13 mouse cellular contexts compared by ENCODE assay signal in the genomic region with DNA sequence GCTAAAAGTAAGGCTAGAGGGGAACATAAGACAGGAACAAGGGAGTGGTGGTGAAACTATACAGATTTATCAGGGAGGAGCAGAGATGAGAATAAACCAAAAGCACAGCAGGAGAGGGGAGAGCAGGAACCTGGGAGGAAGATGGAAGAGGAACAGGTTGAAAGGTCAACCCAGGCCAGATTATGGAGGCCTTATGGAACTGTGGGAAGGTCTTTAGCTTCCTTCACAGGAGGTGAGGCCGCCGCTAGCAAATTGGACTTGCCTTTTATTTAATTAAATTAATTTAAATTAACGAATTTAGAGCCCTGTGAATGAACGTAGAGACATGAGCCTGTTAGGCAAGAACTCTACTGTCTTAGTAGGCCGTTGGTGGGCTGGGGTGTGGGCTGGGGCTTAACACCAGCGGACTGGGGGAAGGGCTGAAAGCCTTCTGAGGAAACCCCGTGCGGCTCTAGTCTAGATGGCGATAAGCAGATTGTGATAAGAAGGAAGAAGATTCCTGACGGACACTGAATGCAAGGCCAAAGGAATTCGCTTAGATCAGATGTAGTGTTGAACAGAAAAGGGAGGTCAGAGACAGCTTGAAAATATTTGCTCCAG.
A peak's percentile ranks its signal among the peaks of the same experiment; 100 is the strongest.
DNase-seq lines count a peak whose midpoint lies in the region; ATAC-seq and TF ChIP-seq lines count a peak whose summit lies in the region.
"Had no signal": no experiment of that assay in that cellular context is flagged by ENCODE, and none has a peak within 500 bp of the region (broad histone marks: within the 10 kb centered on the region; RNA-seq: fewer than 3 reads in every experiment).

No protein-coding gene starts in this region.

- no peak overlapping the region for H3K4me2 ChIP-seq in hindbrain, embryonic 16.5 days (ENCODE audit: low read length)
- H3K4me2 ChIP-seq in CH12.LX (ENCODE audit: insufficient read depth, low read depth, poor library complexity, severe bottlenecking), result peak overlapping the region; percentile 63
- H3K4me2 ChIP-seq in forebrain, embryonic 16.5 days (ENCODE audit: low read length), result peak overlapping the region; percentile 30

- dilution Hi-C loops in CH12.LX (cut with MboI; ENCODE audit: extremely low pct_ligation_motif_present, extremely low pct_unique_long_range_greater_than_20kb, low sequenced_read_pairs), result no loop called here

- in situ Hi-C loops in CH12.LX (cut with MboI; ENCODE audit: low pct_ligation_motif_present, low pct_unique_long_range_greater_than_20kb, low sequenced_read_pairs) (loop anchor here (5.0 kb wide), 1 partner anchor 36 kb away; no protein-coding TSS in a partner anchor), ES-E14 (cut with MboI; ENCODE audit: low sequenced_read_pairs in 2 of 2, unreplicated experiment in 2 of 2) (no loop called here)

- H3K4me1 ChIP-seq in hindbrain, embryonic 10.5 days (replicated peaks), result peaks cover 35% of the 10 kb centered on the region
- peaks cover 10% of the 10 kb centered on the region for H3K4me1 ChIP-seq in hindbrain, embryonic 16.5 days (ENCODE audit: control insufficient read depth, insufficient read depth, low read depth, low read length)
- H3K4me1 ChIP-seq in CH12.LX (ENCODE audit: control insufficient read depth in 1 of 2, insufficient read depth in 2 of 2) (peaks cover 18 to 53% of the 10 kb centered on the region in 2 experiments), ES-E14 (ENCODE audit: control insufficient read depth in 2 of 2, insufficient read depth in 2 of 2, low read length in 2 of 2, poor library complexity in 1 of 2) (peaks cover 3 to 15% of the 10 kb centered on the region in 2 experiments)
- H3K4me1 ChIP-seq in forebrain, embryonic 16.5 days (replicated peaks; ENCODE audit: control insufficient read depth, insufficient read depth, low read length), result peaks cover 30% of the 10 kb centered on the region

- 48% methylated on average over 11 of the region's 11 CpGs for WGBS in hindbrain, embryonic 10.5 days
- 64% methylated on average over 11 of the region's 11 CpGs for WGBS in hindbrain, embryonic 16.5 days
- WGBS in forebrain, embryonic 16.5 days, result 26% methylated on average over 11 of the region's 11 CpGs

- TF ChIP-seq CTCF in CH12.LX (conservative IDR thresholded peaks at IDR 0.05 in 1 of 2, IDR thresholded peaks at IDR 0.05 in 1 of 2; ENCODE audit: low read depth in 2 of 2, low read length in 2 of 2), result no peak

- no peaks in the 10 kb centered on the region for H3K79me2 ChIP-seq in CH12.LX (replicated peaks; ENCODE audit: control insufficient read depth, extremely low read depth, insufficient read depth, poor library complexity, severe bottlenecking)

- ATAC-seq in hindbrain, embryonic 16.5 days, result no peak
- no peak for ATAC-seq in forebrain, embryonic 16.5 days

- H3K4me3 ChIP-seq in hindbrain, embryonic 10.5 days, result peak overlapping the region; percentile 65; the same call in 1 of the 2 replicates
- H3K4me3 ChIP-seq in hindbrain, embryonic 16.5 days (ENCODE audit: low read length), result no peak overlapping the region
- H3K4me3 ChIP-seq in CH12.LX (replicated peaks in 1 of 3; ENCODE audit: low read depth in 2 of 3, low read length in 2 of 3, poor library complexity in 1 of 3) (no peak overlapping the region), ES-E14 (ENCODE audit: insufficient read depth in 1 of 2, low read depth in 1 of 2, low read length in 2 of 2, poor library complexity in 1 of 2, severe bottlenecking in 1 of 2) (peak overlapping the region; percentile 35 to 89; a peak in 3 of 4 replicates)
- no peak overlapping the region for H3K4me3 ChIP-seq in forebrain, embryonic 16.5 days (replicated peaks; ENCODE audit: low read length)
- H3K4me3 ChIP-seq: neural tube, embryonic 12.5 days had no signal

- no peak for TF ChIP-seq RAD21 in CH12.LX (IDR thresholded peaks at IDR 0.05; ENCODE audit: low read depth, low read length)

- no peak overlapping the region for H3K27ac ChIP-seq in hindbrain, embryonic 10.5 days
- no peak overlapping the region for H3K27ac ChIP-seq in hindbrain, embryonic 16.5 days (ENCODE audit: low read depth, low read length)
- H3K27ac ChIP-seq in CH12.LX (ENCODE audit: insufficient read depth, low read depth) (0 out of 2 replicates have a peak overlapping the region, but pooled peaks have one; percentile 14), ES-E14 (ENCODE audit: insufficient read depth, low read depth, low read length, poor library complexity, severe bottlenecking) (peak overlapping the region; percentile 42; the same call in 1 of the 2 replicates)
- H3K27ac ChIP-seq in forebrain, embryonic 16.5 days (ENCODE audit: low read length), result no peak overlapping the region
- H3K27ac ChIP-seq: neural tube, embryonic 12.5 days had no signal

- H3K27me3 ChIP-seq in hindbrain, embryonic 10.5 days (ENCODE audit: insufficient read depth, poor library complexity, severe bottlenecking), result no peaks in the 10 kb centered on the region
- H3K27me3 ChIP-seq in hindbrain, embryonic 16.5 days (replicated peaks; ENCODE audit: control insufficient read depth, insufficient read depth, low read length), result peaks cover 8% of the 10 kb centered on the region; the same call in 1 of the 2 replicates
- H3K27me3 ChIP-seq in CH12.LX (replicated peaks), result no peaks in the 10 kb centered on the region
- H3K27me3 ChIP-seq in forebrain, embryonic 16.5 days (replicated peaks; ENCODE audit: control insufficient read depth, insufficient read depth, low read length), result no peaks in the 10 kb centered on the region
- H3K27me3 ChIP-seq: neural tube, embryonic 12.5 days had no signal

- H3K9ac ChIP-seq in hindbrain, embryonic 16.5 days (ENCODE audit: low read depth, low read length), result no peak overlapping the region
- H3K9ac ChIP-seq in CH12.LX (ENCODE audit: insufficient read depth, low read depth), result 0 out of 2 replicates have a peak overlapping the region, but pooled peaks have one; percentile 39
- peak overlapping the region; percentile 38; the same call in 1 of the 2 replicates for H3K9ac ChIP-seq in ES-E14 (ENCODE audit: insufficient read depth, low read depth, low read length, poor library complexity, severe bottlenecking)
- H3K9ac ChIP-seq in forebrain, embryonic 16.5 days (replicated peaks; ENCODE audit: low read depth, low read length), result no peak overlapping the region
- H3K9ac ChIP-seq: neural tube, embryonic 12.5 days had no signal

- no peaks in the 10 kb centered on the region for H3K36me3 ChIP-seq in hindbrain, embryonic 10.5 days
- no peaks in the 10 kb centered on the region for H3K36me3 ChIP-seq in hindbrain, embryonic 16.5 days (ENCODE audit: control insufficient read depth, insufficient read depth, low read length)
- H3K36me3 ChIP-seq in CH12.LX (replicated peaks in 1 of 2; ENCODE audit: control insufficient read depth in 1 of 2, insufficient read depth in 1 of 2, low read length in 1 of 2) (no peaks in the 10 kb centered on the region), ES-E14 (ENCODE audit: control insufficient read depth, insufficient read depth, low read length, poor library complexity, severe bottlenecking) (peaks cover 5% of the 10 kb centered on the region)
- H3K36me3 ChIP-seq in forebrain, embryonic 16.5 days (ENCODE audit: control insufficient read depth, insufficient read depth), result no peaks in the 10 kb centered on the region
- H3K36me3 ChIP-seq: neural tube, embryonic 12.5 days had no signal

- H3K9me3 ChIP-seq in hindbrain, embryonic 10.5 days, result no peaks in the 10 kb centered on the region
- H3K9me3 ChIP-seq in hindbrain, embryonic 16.5 days (ENCODE audit: control insufficient read depth, low read length), result no peaks in the 10 kb centered on the region
- H3K9me3 ChIP-seq in CH12.LX (replicated peaks; ENCODE audit: low read length), result no peaks in the 10 kb centered on the region
- H3K9me3 ChIP-seq in ES-E14 (ENCODE audit: control insufficient read depth, insufficient read depth, low read depth, low read length), result no peaks in the 10 kb centered on the region
- H3K9me3 ChIP-seq in forebrain, embryonic 16.5 days (ENCODE audit: control insufficient read depth, low read length), result no peaks in the 10 kb centered on the region
- H3K9me3 ChIP-seq: neural tube, embryonic 12.5 days had no signal

- TF ChIP-seq EP300 in CH12.LX (IDR thresholded peaks at IDR 0.05; ENCODE audit: low read length), result no peak

- DNase-seq in hindbrain, embryonic 10.5 days (ENCODE audit: low spot score), result no peak
- DNase-seq in CH12.LX (ENCODE audit: extremely low read depth), result no peak
- no peak for DNase-seq in ES-E14 (ENCODE audit: low read depth, low spot score)
- no peak for DNase-seq in urinary bladder, postnatal 36 days (ENCODE audit: low spot score in 2 of 2)
- DNase-seq in cerebellum, adult 9-10 months, result no peak
- DNase-seq: adrenal gland, adult 8-10 months; cerebellum, postnatal 10 days; gastrocnemius, postnatal 10 days; kidney, adult 9 months; thymus, postnatal 36 days had no signal

- no peak for TF ChIP-seq POLR2A in CH12.LX (IDR thresholded peaks at IDR 0.05; ENCODE audit: low read depth, low read length)

TF ChIP-seq in CH12.LX, 34 proteins besides CTCF, POLR2A, EP300 and RAD21 (continues in another document):
- TF ChIP-seq USF2 (conservative IDR thresholded peaks at IDR 0.05; ENCODE audit: low read depth, low read length) (no peak), CHD2 (IDR thresholded peaks at IDR 0.05; ENCODE audit: low read length) (no peak), NELFE (IDR thresholded peaks at IDR 0.05; ENCODE audit: low read depth, low read length) (no peak), ZNF384 (IDR thresholded peaks at IDR 0.05; ENCODE audit: low read depth, low read length) (no peak), NRF1 (IDR thresholded peaks at IDR 0.05; ENCODE audit: low read depth, low read length) (no peak), TBP (conservative IDR thresholded peaks at IDR 0.05; ENCODE audit: low read depth, low read length) (no peak), TCF12 (IDR thresholded peaks at IDR 0.05; ENCODE audit: low read depth, low read length) (no peak), GABPA (IDR thresholded peaks at IDR 0.05; ENCODE audit: insufficient replicate concordance, low read depth, low read length) (no peak), E2F4 (IDR thresholded peaks at IDR 0.05; ENCODE audit: insufficient replicate concordance, low read depth, low read length) (no peak)

TF ChIP-seq in ES-E14, 5 proteins besides CTCF, POLR2A, EP300 and RAD21:
- TF ChIP-seq HCFC1 (IDR thresholded peaks at IDR 0.05; ENCODE audit: borderline replicate concordance, insufficient read depth, low read length), result no peak
- no peak for TF ChIP-seq MAFK (IDR thresholded peaks at IDR 0.05; ENCODE audit: insufficient read depth, low read depth, low read length)

Comparison
In these comparisons a context has a peak if more than half of its experiments do, and no peak if none do; other contexts are left out.
1. H3K4me3 ChIP-seq: peak in hindbrain, embryonic 10.5 days (single experiment) and ES-E14 (2 of 2); none in hindbrain, embryonic 16.5 days (single experiment), CH12.LX (0 of 3) and forebrain, embryonic 16.5 days (single experiment).
2. H3K27ac ChIP-seq: peak in CH12.LX (single experiment) and ES-E14 (single experiment); none in hindbrain, embryonic 10.5 days (single experiment), hindbrain, embryonic 16.5 days (single experiment) and forebrain, embryonic 16.5 days (single experiment).
3. H3K9ac ChIP-seq: peak in CH12.LX (single experiment) and ES-E14 (single experiment); none in hindbrain, embryonic 16.5 days (single experiment) and forebrain, embryonic 16.5 days (single experiment).